Mouse (Mus musculus): Measurements from ENCODE around the gene Gm10974.

The Gm10974 gene

DNA sequence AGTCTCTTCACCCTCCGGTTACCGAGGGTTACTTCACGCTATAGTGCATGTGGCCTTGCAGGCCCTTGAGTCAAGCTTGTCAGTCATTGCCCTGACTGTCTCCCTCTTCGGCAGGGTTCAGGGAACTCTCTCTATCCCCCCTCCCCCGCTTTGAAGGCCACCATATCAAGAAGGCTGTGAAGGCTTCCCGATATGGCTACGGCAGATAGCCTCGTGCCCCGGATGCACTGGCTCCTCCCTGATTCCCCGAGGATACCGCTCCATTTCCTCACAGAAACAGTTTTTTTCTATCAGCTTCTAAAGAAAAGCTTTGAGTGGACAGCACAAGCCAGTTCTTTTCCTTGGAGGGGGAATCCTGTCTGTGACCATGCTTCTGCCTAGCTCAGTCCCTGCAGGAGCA, 39.8 kb downstream of the Gm10974 start:
- in situ Hi-C loops (cut with MboI, MseI): no loop called here

DNA sequence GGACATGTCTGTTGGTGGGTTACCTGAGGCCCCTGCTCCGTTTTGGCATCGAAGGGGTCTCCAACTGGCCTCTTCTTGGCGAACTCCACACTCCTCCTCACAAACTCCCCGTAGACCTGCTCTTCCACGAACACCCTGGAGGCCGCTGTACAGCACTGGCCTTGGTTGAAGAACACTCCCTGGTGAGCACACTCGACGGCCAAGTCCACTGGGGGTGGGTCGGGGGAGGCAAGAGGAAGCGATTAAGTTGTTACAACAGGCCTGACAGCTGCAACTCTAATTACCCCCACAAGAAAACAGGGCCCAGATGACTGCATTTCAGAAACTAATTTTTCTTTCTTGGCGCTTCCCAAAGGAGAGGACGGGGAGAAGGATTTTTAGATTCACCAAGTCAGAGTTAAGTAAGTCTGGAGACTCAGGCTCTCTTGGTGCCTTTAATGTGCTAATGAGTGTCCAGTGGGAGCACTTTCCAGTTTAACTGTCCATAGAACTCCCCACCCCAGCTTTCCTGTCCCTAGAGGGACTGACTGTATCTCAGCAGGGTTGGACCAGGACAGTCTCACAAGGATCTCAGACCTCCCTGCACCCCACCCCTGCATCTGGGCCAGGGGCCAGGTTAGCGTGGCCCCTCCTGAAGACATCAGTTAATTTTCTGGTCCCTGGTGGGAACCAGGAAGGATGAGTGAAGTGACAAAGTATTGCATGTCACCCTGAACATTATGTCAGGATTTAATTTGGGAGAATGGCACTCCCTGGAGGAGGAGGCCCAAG, 40.4 kb downstream of the Gm10974 start:
- in situ Hi-C loops (cut with MboI, MseI): no loop called here

DNA sequence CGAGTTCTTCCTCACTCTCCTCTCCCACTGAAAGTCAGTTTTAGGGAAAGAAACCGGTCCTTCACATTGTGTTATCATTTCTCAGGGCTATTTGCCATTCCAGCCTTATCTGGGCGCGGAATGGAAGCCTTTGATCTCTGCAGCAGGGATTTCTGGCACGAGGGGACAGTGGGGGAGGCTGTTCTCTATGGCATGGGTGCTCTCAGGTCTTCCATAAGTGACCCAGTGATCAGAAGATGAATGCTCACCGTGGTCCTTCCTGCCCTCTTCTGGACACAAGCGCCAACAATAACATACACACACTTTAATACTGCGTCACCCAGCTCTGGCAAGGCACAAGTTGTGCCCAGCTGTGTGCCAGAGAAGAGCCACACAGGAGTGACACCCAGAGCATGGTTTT, 41.3 kb downstream of the Gm10974 start:
- in situ Hi-C loops (cut with MboI, MseI): no loop called here

DNA sequence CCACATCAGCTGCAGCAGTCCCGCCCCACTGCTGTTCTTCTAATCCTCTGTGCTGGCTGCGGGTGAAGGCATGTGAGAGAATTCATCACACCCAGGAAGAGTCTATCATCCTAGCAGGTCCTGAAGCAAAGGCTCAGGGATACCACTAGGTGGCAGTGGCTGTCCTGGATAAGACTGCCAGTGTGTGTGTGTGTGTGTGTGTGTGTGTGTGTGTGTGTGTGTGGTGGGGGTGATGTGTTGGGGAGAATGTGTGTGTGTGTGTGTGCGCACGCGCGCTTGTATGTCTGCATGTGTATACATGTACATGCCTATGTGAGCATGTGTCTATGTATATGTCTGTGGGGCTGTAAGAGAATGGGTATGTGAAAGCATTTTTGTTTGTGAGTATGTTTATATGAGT, 43.7 kb downstream of the Gm10974 start:
- in situ Hi-C loops (cut with MboI, MseI): no loop called here

DNA sequence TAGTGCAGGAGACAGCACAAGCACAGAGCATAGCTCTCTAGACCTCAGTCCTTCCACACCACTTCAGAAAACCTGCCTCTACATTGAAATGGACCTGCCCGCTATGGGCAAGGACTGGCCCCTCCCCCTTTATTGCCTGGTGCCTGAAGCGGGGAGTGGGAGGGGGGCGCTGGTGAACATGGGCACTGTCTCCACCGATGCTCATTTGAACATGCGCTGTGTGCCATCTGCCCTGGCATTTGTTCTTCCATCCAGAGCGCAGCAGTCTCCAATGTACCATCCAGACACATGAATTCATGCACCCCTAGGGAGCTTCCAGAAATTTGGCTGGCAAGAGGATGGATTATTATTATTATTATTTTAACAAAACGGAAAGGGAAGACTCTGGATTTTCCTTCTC, 47.4 kb downstream of the Gm10974 start:
- in situ Hi-C loops (cut with MboI, MseI): no loop called here

DNA sequence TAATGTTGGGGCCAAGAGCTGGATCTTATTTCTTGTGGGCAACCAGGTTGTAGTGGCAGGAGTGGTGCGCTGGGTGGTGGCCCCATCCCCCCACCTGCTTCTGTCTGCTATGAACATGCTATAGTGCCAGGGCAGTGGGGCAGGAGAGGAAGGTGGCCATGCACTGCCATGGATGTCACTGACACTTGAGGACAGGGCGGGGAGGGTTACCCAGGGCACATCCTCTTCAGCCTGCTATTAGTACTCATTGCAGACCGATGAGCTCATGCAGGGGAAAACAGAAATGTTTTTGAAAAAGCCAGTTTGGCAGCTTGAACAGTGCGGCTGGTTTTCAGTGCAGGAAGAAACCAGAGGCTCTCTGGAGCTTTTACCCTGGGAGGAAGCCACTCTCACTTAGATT, 51.1 kb downstream of the Gm10974 start:
- in situ Hi-C loops (cut with MboI, MseI): no loop called here

DNA sequence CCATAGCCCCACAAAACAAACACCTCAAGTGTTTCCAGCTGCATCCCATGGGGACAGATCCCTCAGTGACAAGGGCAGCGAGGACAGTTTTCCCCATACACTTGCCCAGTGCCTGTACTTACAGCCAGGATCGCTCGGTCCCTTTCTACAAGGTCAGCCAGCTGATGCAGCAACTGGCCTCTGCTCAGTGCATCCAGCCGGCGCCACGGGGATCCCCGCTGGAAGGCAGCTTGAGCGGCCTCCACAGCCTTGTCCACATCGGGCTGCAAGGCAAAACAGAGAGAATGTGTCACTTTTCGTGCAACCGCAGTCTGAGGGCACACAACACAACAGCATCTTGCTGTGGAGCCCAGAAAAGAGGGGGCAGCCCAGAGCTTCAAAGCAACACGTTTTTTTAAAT, 53.3 kb downstream of the Gm10974 start:
- in situ Hi-C loops (cut with MboI, MseI): no loop called here

DNA sequence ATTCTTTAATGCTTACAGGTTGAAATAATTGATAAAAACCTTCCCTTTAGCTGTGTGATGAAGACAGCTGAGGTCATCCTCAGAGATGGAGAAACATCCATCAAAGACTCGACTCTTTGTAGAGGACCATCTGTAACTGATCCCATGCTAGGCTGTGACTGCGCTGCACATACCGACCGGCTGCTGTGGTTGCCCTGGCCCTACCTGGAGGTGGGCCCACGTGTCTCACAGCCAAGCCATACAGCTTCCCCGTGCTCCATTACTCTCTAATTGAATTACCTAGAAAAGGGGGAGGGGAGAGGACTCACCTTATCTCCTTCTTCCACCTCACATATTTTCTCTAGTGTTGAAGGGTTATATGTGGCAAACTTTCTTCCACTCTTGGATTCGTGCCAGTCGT, 56.2 kb downstream of the Gm10974 start:
- in situ Hi-C loops (cut with MboI, MseI): no loop called here

DNA sequence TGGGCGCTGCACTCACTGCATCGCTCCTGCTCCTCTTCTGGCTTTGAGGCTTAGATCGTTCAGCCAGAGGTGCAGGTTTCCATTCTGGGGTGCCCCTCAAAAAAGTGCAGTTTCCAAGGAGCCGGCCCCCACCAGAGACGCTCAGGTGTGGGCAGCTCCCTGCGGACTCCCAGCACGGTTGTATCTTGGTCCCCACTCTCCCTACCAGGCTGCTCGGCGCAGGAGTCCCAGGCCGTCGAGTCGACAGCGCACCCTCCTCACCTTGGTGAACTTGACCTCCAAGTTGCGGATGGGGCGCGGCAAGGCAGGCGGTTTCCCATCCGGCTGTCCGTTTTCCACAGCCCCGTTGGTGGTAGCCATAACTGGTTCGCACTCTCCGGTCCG, 61.3 kb downstream of the Gm10974 start:
- in situ Hi-C loops (cut with MboI, MseI): no loop called here

DNA sequence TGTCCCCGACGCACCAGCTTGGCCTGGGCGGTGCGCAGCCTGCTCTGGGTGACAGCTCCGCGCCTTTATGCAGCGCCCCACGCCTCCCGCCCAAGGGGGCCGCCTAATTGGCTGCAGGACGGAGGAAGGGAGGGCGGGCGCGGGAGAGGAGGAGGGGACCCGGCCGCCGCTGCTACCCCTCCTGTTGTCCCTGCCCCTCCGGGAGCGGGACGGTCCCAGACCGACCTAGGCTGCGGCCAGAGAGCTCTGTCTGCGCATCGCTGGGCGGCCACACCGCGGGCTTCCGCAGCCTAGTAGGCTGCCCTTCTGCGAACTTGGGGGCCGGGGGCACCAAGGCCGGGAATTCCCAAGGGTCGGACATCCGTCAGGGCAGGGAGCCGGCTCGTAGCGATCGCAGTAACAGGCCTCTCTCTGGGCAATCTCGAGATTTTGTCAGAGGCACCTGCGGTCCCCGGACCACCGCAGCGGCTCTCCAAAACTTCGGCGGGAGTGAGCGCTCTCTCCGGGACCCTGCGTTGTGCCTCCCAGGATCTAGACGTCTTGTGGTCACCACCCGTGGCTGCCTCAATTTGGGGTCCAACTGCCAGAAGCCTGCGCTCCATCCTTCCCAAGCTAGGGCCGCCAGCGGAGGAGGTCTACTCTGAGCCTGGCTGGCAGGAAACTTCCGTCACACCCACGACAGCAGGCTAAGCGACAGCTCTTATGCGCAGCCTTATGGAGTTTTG, 61.9 kb downstream of the Gm10974 start, which contains the start of gene Aldh1a3:
TSS of gene Aldh1a3 (minus strand) at position 81 of the 725 bp plus-strand sequence.
- in situ Hi-C loops (cut with MboI, MseI): no loop called here

DNA sequence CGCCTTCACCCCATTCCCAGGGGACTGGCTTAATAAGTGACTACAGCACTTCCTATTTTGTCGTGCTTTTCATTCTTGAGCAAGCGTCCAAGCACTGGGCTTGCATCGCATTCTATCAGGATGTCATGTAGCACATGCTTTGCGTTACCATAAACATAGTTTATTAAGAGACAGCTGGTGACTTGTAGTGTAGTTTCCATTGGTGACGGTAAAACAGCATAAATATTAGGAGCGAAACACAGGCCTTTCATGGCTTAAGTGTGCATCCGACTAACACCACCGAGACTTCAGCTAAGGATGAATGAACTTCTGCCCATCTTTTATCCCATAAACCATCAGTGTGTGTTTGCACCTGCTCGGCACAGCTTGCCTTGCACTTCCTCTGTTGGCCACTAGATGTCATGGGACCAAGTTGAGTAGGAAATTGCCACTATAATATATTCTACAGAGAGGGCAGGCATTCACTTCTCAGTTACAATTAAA, 68.8 kb downstream of the Gm10974 start:
- in situ Hi-C loops (cut with MboI, MseI): no loop called here
